Mouse (Mus musculus) myocyte (in vitro differentiated cells): ENCODE measurements around the gene Gm45140.

ENCODE experiments used
- MAX ChIP-seq: IDR thresholded peaks from one replicate; pipeline ENCODE4 v1.6.1; 2011; ENCODE audit warnings: low read depth, mild to moderate bottlenecking, control low read depth
- MYOG ChIP-seq, 3 experiments: IDR thresholded peaks; one replicate each; pipeline ENCODE4 v1.6.1; 2011; ENCODE audit warnings: control low read depth in 2 of 3, low read depth in 2 of 3, mild to moderate bottlenecking in 2 of 3; ENCODE audit not compliant: insufficient read length in 2 of 3, control insufficient read depth in 1 of 3, insufficient read depth in 1 of 3
- POLR2A ChIP-seq: IDR thresholded peaks from one replicate; pipeline ENCODE4 v1.6.1; 2011; ENCODE audit warnings: low read depth, mild to moderate bottlenecking, control low read depth, moderate library complexity; ENCODE audit not compliant: insufficient read length
- TCF12 ChIP-seq: IDR thresholded peaks from one replicate; pipeline ENCODE4 v1.6.1; 2011; ENCODE audit warnings: mild to moderate bottlenecking, control low read depth; ENCODE audit not compliant: poor library complexity, insufficient read depth, severe bottlenecking

DNA sequence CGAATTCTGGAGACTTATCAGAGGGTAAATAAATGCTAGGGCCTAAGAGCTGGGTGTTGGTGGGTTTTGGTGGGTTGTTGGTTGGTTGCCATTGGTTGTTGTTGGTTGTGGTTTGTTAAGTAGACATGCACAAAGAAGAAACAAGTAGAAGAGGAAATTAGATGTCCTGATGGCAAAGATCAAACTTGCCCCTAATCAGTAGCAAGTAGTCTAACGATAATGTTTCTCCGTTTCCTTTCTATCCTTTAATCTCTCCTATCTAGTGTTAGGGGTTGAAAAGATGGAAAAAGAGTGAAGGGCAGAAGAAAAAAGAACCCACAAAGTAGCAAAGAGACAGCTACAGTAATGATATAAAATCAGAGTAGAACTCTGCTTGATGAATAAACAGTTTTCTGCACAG, 91.0 kb downstream of the Gm45140 start:
- TF ChIP-seq POLR2A (no peak), MAX (no peak), MYOG (IDR thresholded peaks at IDR 0.05; ENCODE audit: control insufficient read depth in 1 of 3, insufficient read depth in 1 of 3, insufficient read length in 2 of 3, low read depth in 2 of 3) (no peak), TCF12 (no peak)
